Mouse (Mus musculus): ENCODE data around the gene Gm21897. TPM values are rescaled to one million over a fixed set of nuclear protein-coding genes. Genes with fewer than 3 reads are reported as not detected.
"Not testable (repeated sequence)": the region's sequence is repeated elsewhere in the genome, so short reads cannot be mapped to it uniquely, and the experiment has no call there.

The Gm21897 gene
- polyA plus RNA-seq (2011; ENCODE audit: insufficient read depth, insufficient read length, low replicate concordance, missing spikeins) = not detected in 2 replicates

DNA sequence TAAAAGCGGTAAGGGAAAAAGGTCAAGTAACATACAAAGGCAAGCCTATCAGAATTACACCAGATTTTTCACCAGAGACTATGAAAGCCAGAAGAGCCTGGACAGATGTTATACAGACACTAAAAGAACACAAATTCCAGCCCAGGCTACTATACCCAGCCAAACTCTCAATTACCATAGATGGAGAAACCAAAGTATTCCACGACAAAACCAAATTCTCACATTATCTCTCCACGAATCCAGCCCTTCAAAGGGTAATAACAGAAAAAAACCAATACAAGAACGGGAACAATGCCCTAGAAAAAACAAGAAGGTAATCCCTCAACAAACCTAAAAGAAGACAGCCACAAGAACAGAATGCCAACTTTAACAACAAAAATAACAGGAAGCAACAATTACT is at the start of gene Gm21897:
Gene Gm21897, plus strand, starts transcription at position 301 of the 400 bp plus-strand sequence.
- H3K4me1 ChIP-seq (ENCODE audit: control insufficient read depth, insufficient read depth, low read length); H3K27ac ChIP-seq (ENCODE audit: control insufficient read depth, insufficient read depth, low read depth, low read length, poor library complexity); H3K4me3 ChIP-seq (replicated peaks; ENCODE audit: control insufficient read depth, low read depth, low read length): not testable (repeated sequence)
- WGBS = no CpG with 5 or more reads among the region's 4 CpGs

DNA sequence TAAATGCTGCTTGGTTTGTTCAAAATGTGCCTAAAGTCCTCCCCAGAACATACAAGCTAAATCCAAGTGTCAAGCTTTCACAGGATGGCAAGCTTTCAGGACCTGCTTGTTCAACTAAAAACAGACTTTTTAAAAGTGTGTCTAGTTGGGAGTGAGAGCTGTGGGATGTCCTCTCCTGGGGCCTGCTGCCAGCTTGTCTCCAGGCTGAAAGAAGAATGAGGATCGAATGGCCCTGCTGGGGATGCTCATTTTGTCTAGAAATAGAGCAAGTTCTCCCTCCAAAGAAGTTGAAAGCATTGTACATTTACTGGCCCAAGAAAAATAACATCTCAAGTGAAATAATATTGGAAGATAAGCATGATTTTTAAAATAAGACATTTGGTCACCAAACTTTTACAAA is 45.0 kb upstream of the Gm21897 start:
- WGBS = 69% methylated on average over 1 of the region's 1 CpGs
- no peak for TF ChIP-seq CTCF (IDR thresholded peaks at IDR 0.05; ENCODE audit: control insufficient read depth, insufficient read depth, low read length)
- H3K4me1 ChIP-seq (ENCODE audit: control insufficient read depth, insufficient read depth, low read length) = no peaks in the 10 kb centered on the region
- no peak overlapping the region for H3K27ac ChIP-seq (ENCODE audit: control insufficient read depth, insufficient read depth, low read depth, low read length, poor library complexity)
- H3K4me3 ChIP-seq (replicated peaks; ENCODE audit: control insufficient read depth, low read depth, low read length) = no peak overlapping the region

- no peak overlapping the region for H3K4me3 ChIP-seq (replicated peaks; ENCODE audit: control insufficient read depth, low read depth, low read length)
- H3K27ac ChIP-seq (ENCODE audit: control insufficient read depth, insufficient read depth, low read depth, low read length, poor library complexity) = no peak overlapping the region
- H3K4me1 ChIP-seq (ENCODE audit: control insufficient read depth, insufficient read depth, low read length) = no peaks in the 10 kb centered on the region
- no peak for TF ChIP-seq POLR2A (IDR thresholded peaks at IDR 0.05; ENCODE audit: borderline replicate concordance, control insufficient read depth, low read depth, low read length)
- TF ChIP-seq CTCF (IDR thresholded peaks at IDR 0.05; ENCODE audit: control insufficient read depth, insufficient read depth, low read length) = no peak
Measured at GRCm38 (mm10) chr16:15277461-15277860, 39.8 kb upstream of the Gm21897 start.

- 58% methylated on average over 3 of the region's 3 CpGs for WGBS
Measured at GRCm38 (mm10) chr16:15293041-15293440, 24.2 kb upstream of the Gm21897 start.

GRCm38 (mm10) chr16:15294289-15294688 is 23.0 kb upstream of the Gm21897 start:
- H3K4me3 ChIP-seq (replicated peaks; ENCODE audit: control insufficient read depth, low read depth, low read length) = no peak overlapping the region
- no peak overlapping the region for H3K27ac ChIP-seq (ENCODE audit: control insufficient read depth, insufficient read depth, low read depth, low read length, poor library complexity)
- WGBS = 66% methylated on average over 1 of the region's 1 CpGs
- TF ChIP-seq POLR2A (IDR thresholded peaks at IDR 0.05; ENCODE audit: borderline replicate concordance, control insufficient read depth, low read depth, low read length) = no peak
- no peak for TF ChIP-seq CTCF (IDR thresholded peaks at IDR 0.05; ENCODE audit: control insufficient read depth, insufficient read depth, low read length)
- H3K4me1 ChIP-seq (ENCODE audit: control insufficient read depth, insufficient read depth, low read length) = no peaks in the 10 kb centered on the region

More at GRCm38 (mm10) chr16:15293041-15293440, 24.2 kb upstream of the Gm21897 start:
- no peak for TF ChIP-seq CTCF (IDR thresholded peaks at IDR 0.05; ENCODE audit: control insufficient read depth, insufficient read depth, low read length)
- TF ChIP-seq POLR2A (IDR thresholded peaks at IDR 0.05; ENCODE audit: borderline replicate concordance, control insufficient read depth, low read depth, low read length) = no peak
- H3K4me3 ChIP-seq (replicated peaks; ENCODE audit: control insufficient read depth, low read depth, low read length) = no peak overlapping the region
- H3K4me1 ChIP-seq (ENCODE audit: control insufficient read depth, insufficient read depth, low read length) = no peaks in the 10 kb centered on the region
- no peak overlapping the region for H3K27ac ChIP-seq (ENCODE audit: control insufficient read depth, insufficient read depth, low read depth, low read length, poor library complexity)

DNA sequence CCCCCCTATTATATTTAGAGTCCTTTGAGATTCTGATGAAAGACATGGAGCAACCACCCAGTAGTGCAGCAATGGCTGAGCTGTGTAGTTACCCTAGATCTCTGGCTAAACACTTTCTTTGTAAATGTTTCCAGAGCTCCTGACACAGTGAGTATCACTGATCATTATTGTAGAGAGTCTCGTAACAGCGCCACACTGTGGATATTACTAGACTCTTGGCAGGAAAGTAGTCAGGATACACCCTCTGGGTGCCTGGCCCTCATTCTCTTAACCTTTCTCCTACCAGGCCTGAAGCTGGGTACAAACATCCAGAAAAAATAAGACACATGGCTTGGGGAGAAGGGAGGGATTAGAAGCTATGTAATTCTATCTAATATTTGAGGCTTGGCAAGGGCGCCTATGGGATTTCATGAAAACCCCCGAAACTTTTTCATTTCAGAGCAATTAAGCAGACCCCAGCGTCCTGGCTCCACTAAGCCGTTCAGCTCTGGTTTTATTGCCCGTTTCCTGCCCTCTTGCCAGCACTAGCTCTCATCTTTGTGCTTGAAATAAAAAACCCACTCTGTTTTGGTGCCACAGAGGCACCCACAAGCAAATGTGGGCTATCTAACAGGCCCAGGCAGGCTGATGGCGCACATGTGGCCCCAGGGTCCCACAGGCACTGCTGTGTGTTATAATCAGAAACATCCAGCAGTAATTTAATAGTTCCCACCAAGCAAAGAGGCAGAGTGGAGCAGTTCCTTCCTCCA is 22.2 kb upstream of the Gm21897 start:
- Histone ChIP-seq H3K4me3 (replicated peaks; ENCODE audit: control insufficient read depth, low read depth, low read length) (no peak overlapping the region), H3K27ac (ENCODE audit: control insufficient read depth, insufficient read depth, low read depth, low read length, poor library complexity) (no peak overlapping the region), H3K4me1 (ENCODE audit: control insufficient read depth, insufficient read depth, low read length) (no peaks in the 10 kb centered on the region)
- no peak for TF ChIP-seq POLR2A (IDR thresholded peaks at IDR 0.05; ENCODE audit: borderline replicate concordance, control insufficient read depth, low read depth, low read length)
- TF ChIP-seq CTCF (IDR thresholded peaks at IDR 0.05; ENCODE audit: control insufficient read depth, insufficient read depth, low read length) = no peak
- WGBS = 46% methylated on average over 8 of the region's 8 CpGs

GRCm38 (mm10) chr16:15334526-15334925 is 17.3 kb downstream of the Gm21897 start:
- no peak for TF ChIP-seq POLR2A (IDR thresholded peaks at IDR 0.05; ENCODE audit: borderline replicate concordance, control insufficient read depth, low read depth, low read length)
- TF ChIP-seq CTCF (IDR thresholded peaks at IDR 0.05; ENCODE audit: control insufficient read depth, insufficient read depth, low read length) = no peak
- no peaks in the 10 kb centered on the region for H3K4me1 ChIP-seq (ENCODE audit: control insufficient read depth, insufficient read depth, low read length)
- H3K27ac ChIP-seq (ENCODE audit: control insufficient read depth, insufficient read depth, low read depth, low read length, poor library complexity) = no peak overlapping the region
- H3K4me3 ChIP-seq (replicated peaks; ENCODE audit: control insufficient read depth, low read depth, low read length) = no peak overlapping the region

DNA sequence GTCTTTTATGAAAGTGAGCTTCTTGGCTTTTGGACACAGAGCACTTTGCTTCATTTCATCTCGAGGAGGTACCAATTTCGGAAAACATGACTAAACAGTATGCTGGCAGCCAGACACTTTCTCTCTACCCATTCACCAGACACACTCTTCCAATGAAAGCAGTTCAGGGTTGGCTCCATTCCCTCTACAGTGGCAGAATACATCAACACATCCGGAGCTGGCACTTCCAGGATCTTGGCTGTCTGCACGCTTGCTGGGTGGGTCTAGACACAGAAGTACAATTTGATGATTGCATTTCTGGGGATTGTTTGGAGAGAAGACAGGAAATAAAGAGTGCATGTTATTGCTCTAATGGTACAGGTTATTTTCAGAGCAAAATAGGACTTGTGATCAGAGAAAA is 21.8 kb downstream of the Gm21897 start:
- TF ChIP-seq POLR2A (IDR thresholded peaks at IDR 0.05; ENCODE audit: borderline replicate concordance, control insufficient read depth, low read depth, low read length) (no peak), CTCF (IDR thresholded peaks at IDR 0.05; ENCODE audit: control insufficient read depth, insufficient read depth, low read length) (no peak)

GRCm38 (mm10) chr16:15346045-15346444 is 28.8 kb downstream of the Gm21897 start:
- WGBS = 61% methylated on average over 1 of the region's 1 CpGs

More for the DNA sequence above, 21.8 kb downstream of the Gm21897 start:
- Histone ChIP-seq H3K4me3 (replicated peaks; ENCODE audit: control insufficient read depth, low read depth, low read length) (no peak overlapping the region), H3K27ac (ENCODE audit: control insufficient read depth, insufficient read depth, low read depth, low read length, poor library complexity) (no peak overlapping the region), H3K4me1 (ENCODE audit: control insufficient read depth, insufficient read depth, low read length) (no peaks in the 10 kb centered on the region)
- 69% methylated on average over 4 of the region's 4 CpGs for WGBS

More at GRCm38 (mm10) chr16:15346045-15346444, 28.8 kb downstream of the Gm21897 start:
- TF ChIP-seq CTCF (IDR thresholded peaks at IDR 0.05; ENCODE audit: control insufficient read depth, insufficient read depth, low read length) (no peak), POLR2A (IDR thresholded peaks at IDR 0.05; ENCODE audit: borderline replicate concordance, control insufficient read depth, low read depth, low read length) (no peak)
- Histone ChIP-seq H3K4me3 (replicated peaks; ENCODE audit: control insufficient read depth, low read depth, low read length) (no peak overlapping the region), H3K4me1 (ENCODE audit: control insufficient read depth, insufficient read depth, low read length) (no peaks in the 10 kb centered on the region), H3K27ac (ENCODE audit: control insufficient read depth, insufficient read depth, low read depth, low read length, poor library complexity) (no peak overlapping the region)
